Mouse (Mus musculus) liver (tissue): ENCODE results near the gene Ptbp3.

Experiments used
- DNase-seq: peaks from one replicate; pipeline ENCODE4 v3.0.0-alpha.2; 2020; ENCODE audit warnings: mixed read lengths

The Ptbp3 gene

DNA sequence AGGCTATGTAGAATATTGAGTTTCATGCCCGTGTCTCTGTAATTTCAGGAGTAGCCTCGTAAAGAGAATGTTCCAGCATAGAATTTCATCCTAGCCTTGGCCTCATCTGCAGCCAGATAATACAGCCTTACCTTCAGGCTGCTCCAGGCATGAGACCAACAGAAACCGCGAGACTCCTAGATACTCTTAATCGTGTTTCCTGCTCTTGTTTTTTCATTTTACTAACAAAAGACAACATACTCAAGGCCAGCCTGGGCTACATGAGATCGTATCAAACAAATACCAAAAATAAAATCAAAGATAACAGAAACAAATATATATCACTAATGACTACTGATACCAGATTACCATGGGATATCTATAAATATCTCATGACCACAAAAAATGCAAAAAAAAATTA, 120.0 kb downstream of the Ptbp3 start:
- DNase-seq = no peak

DNA sequence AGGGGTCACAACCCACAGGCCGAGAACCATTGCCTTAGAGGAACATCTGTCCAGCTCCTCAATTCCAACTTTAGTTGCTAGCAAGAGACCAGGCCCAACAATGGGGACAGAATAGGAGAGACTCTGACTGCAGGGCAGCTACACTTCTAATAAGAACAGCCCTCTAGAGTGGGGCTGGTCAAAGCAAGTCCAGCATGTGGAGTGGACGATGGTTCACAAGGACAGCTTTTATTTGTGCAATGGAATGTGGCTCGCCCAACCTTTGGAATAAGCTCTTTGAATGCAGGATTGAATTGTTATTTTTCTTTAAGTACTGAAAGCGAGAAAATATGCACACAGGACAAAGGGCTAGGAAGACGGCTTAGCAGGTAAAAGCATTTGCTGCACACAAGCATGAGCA, 122.7 kb downstream of the Ptbp3 start:
- no peak for DNase-seq

DNA sequence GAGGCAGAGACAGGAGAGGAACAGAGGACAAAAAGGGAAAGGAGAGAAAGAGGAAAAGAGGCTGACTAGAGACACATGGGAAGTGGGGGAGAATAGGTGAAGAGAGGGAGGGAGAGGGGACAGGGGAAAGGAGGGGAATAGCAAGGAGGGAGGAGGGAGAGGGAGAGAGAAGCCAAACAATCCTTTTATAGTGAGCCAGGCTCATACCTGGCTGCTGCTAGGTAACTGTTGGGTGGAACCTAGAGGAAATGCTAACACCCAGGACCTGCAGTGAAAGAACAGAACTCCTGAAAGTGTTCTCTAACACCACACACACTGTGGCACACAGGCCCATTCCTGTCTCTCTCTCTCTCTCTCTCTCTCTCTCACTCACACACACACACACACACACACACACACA, 126.4 kb downstream of the Ptbp3 start:
- DNase-seq = no peak

DNA sequence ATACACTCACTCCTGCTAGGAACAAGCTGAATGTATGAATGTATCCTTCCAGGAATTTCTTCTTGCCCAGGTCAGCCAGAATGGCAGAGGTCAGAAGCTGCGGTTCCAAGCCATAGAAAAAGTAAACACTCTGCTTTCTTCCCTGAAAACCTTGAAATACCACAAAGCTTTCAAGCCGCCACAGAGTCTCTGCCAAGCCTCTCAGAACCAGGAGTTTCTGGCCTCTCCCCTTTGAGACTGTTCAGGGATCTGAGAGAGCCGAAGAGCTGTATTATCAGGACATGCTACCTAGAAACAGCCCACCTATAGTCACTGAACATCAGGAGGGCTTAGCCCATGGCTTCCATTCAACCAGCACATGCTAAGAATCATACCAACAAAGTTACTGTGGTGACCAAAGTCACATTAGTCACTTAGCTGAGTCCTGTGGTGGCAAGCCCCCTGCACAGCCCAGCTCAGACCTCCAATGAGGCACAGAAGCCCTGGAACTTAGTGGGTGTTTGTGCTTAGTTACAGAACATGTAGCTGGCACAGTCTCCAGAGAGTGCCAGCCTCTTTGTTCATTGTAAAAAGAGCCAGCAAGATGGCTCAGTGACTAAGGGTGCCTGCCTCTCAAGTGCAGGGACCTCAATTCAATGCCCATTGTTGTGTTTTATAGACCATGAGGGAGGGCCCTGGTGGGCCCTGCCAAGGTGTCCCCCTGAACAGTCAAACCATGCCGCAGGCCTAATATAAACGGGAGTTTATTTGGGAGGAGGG, 127.0 kb downstream of the Ptbp3 start:
- no peak for DNase-seq
